In the genomic region with DNA sequence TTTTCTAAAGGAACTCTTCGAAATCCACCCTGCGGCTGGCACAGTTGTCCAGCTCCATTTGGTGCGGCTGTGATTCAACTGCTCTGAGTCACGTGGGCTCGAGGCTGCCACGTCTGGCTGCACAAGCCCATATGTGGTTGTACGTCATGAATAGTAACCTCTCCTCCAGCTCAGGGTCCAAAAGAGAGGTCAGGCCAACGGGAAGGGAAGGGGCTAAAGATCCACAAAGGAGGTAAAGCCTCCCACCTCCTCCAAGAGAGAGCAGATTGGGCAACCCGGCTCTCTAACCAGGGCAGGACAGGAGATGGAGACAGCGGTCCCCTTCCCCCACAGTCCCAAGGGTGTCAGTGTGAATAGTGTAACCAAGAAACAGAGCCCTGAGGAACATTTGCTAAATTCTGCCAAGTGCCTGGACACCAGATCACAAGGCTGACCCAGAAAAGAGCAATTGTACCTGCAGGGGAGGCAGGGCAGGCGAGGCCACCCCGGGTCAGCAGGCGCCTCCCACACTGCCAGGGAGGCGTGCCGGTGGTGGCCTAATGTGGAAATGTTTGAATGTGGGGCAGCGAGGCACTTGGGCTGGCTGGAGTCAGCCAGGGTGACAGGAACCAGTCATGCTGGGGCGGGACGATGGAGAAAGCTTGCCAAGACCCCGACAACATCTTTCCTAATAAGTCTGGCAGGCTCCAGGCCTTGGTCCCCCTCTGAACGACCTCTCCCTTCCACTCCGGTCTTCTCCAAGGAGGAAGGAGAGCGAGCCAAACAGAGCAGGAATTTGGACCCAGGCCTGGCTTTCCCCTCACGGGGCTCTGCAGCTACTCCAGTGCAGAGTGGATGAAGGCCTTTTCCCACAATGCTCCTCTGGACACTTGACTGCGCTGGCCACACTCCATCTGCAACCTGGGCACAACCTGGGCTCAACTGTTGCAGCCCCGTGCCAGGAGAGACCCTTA, we compare ENCODE assay signal across 8 mouse cellular contexts.
DNase-seq lines count a peak whose midpoint lies in the region; ATAC-seq and TF ChIP-seq lines count a peak whose summit lies in the region.

No protein-coding gene starts in this region.

- H3K4me3 ChIP-seq in hindbrain, postnatal 0 days (ENCODE audit: low read length), result no peak overlapping the region

- intact Hi-C loops in gastrocnemius, postnatal 14 days (cut with DNase I; ENCODE audit: low total_unique reads), result loop anchor here (5.0 kb wide), 2 partner anchors 143 to 238 kb away; partner anchors contain the start of gene Irf2bp2

- no peaks in the 10 kb centered on the region for H3K9me3 ChIP-seq in hindbrain, postnatal 0 days (ENCODE audit: low read length)

- H3K27ac ChIP-seq in hindbrain, postnatal 0 days, result peak overlapping the region; percentile 89

- no peaks in the 10 kb centered on the region for H3K27me3 ChIP-seq in hindbrain, postnatal 0 days (ENCODE audit: insufficient read depth, low read length)

- H3K36me3 ChIP-seq in hindbrain, postnatal 0 days (ENCODE audit: insufficient read depth, low read length), result no peaks in the 10 kb centered on the region

- no peak for TF ChIP-seq CTCF in hindbrain, postnatal 0 days (IDR thresholded peaks at IDR 0.05; ENCODE audit: low read depth)

- H3K4me1 ChIP-seq in hindbrain, postnatal 0 days (ENCODE audit: insufficient read depth, low read length), result peaks cover 25% of the 10 kb centered on the region

- H3K4me2 ChIP-seq in hindbrain, postnatal 0 days (ENCODE audit: low read depth, low read length), result peak overlapping the region; percentile 19

- 19% methylated on average over 25 of the region's 25 CpGs for WGBS in hindbrain, postnatal 0 days

- 0 out of 2 replicates have a peak overlapping the region, but pooled peaks have one; percentile 21 for H3K9ac ChIP-seq in hindbrain, postnatal 0 days (replicated peaks; ENCODE audit: low read length)

- DNase-seq in adrenal gland, adult 2 months, result peak; percentile 94
- peak; percentile 60 for DNase-seq in embryo, embryonic 10.5 days (ENCODE audit: low spot score)
- DNase-seq in gastrocnemius, postnatal 14 days, result peak; percentile 95
- peak; percentile 90 for DNase-seq in hindbrain, postnatal 0 days (ENCODE audit: low spot score)
- peak; percentile 53 to 72 for DNase-seq in left cerebral cortex, adult 9 months (ENCODE audit: low spot score in 2 of 2)
- peak; percentile 90 to 97 for DNase-seq in lung, postnatal 4 days
- peak; percentile 86 to 91 for DNase-seq in right cerebral cortex, postnatal 10 days (ENCODE audit: low spot score in 2 of 2)
- DNase-seq in thymus, postnatal 36 days, result no peak

- peak; percentile 92 for ATAC-seq in hindbrain, postnatal 0 days

Comparison
In these comparisons a context has a peak if more than half of its experiments do, and no peak if none do; other contexts are left out.
1. DNase-seq: peak in adrenal gland, adult 2 months (single experiment), embryo, embryonic 10.5 days (single experiment), gastrocnemius, postnatal 14 days (single experiment), hindbrain, postnatal 0 days (single experiment), left cerebral cortex, adult 9 months (2 of 2), lung, postnatal 4 days (2 of 2) and right cerebral cortex, postnatal 10 days (2 of 2); none in thymus, postnatal 36 days (0 of 2).